Mouse (Mus musculus): Measurements from ENCODE around the gene Tmem239. TPM values are rescaled to one million over a fixed set of nuclear protein-coding genes. Genes with fewer than 3 reads are reported as not detected.

Gene Tmem239
- polyA plus RNA-seq, 1 experiment from 2014 or later, result not detected

GRCm38 (mm10) chr2:130439840-130440480 is 33.7 kb downstream of the Tmem239 start:
- no peaks in the 10 kb centered on the region for H3K4me1 ChIP-seq
- WGBS, result 95% methylated on average over 4 of the region's 4 CpGs
- H3K36me3 ChIP-seq (replicated peaks), result peaks cover 82% of the 10 kb centered on the region

DNA sequence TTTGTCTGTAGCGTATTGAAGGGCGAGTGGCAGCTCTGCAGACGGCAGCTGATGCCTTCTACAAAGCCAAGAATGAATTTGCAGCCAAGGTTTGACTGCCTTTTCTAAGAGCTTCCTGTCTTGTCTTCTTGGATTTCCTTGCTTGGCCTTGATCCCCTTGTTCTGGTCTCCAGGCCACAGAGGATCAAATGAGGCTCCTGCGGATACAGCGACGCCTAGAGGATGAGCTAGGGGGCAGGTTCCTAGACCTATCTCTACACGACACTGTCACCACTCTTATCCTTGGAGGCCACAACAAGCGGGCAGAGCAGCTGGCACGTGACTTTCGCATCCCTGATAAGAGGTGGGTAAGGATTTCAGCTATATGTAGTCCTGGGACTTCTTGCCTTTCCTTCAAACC is 35.9 kb downstream of the Tmem239 start:
- no peaks in the 10 kb centered on the region for H3K9me3 ChIP-seq
- peaks cover 82% of the 10 kb centered on the region for H3K36me3 ChIP-seq (replicated peaks)
- DNase-seq (ENCODE audit: low spot score), result no peak
- H3K27me3 ChIP-seq (replicated peaks; ENCODE audit: low read depth, poor library complexity, severe bottlenecking), result peaks cover under 1% of the 10 kb centered on the region; the same call in 1 of the 2 replicates
- H3K27ac ChIP-seq (replicated peaks), result no peak overlapping the region
- H3K4me1 ChIP-seq, result no peaks in the 10 kb centered on the region
- no peak overlapping the region for H3K4me3 ChIP-seq
- WGBS, result 88% methylated on average over 10 of the region's 10 CpGs

More at GRCm38 (mm10) chr2:130439840-130440480, 33.7 kb downstream of the Tmem239 start:
- no peaks in the 10 kb centered on the region for H3K27me3 ChIP-seq (replicated peaks; ENCODE audit: low read depth, poor library complexity, severe bottlenecking)
- H3K27ac ChIP-seq (replicated peaks), result no peak overlapping the region
- no peaks in the 10 kb centered on the region for H3K9me3 ChIP-seq
- no peak overlapping the region for H3K4me3 ChIP-seq
- DNase-seq (ENCODE audit: low spot score), result no peak

DNA sequence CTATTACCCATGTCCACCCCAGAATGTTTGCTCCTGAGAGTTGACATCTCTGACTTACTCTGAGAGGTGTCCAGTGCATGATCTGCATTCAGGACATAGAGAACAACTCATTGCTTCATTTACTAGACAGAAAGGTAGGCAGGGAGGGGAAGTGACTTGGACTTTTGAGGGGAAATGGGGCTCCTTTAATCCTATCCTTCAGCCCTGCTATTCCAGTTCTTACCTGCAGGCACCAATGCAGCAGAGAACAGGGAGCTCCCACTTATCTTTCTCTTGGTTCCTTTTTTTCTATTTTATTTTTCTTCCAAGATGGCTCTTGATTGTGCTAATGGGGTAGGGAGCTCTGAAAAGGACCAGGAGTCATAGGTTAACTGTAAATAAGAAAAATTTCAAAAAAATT is 42.2 kb downstream of the Tmem239 start:
- Histone ChIP-seq H3K4me1 (peaks cover 28% of the 10 kb centered on the region), H3K27ac (replicated peaks) (no peak overlapping the region), H3K4me3 (no peak overlapping the region), H3K9me3 (no peaks in the 10 kb centered on the region), H3K27me3 (replicated peaks; ENCODE audit: low read depth, poor library complexity, severe bottlenecking) (peaks cover 25% of the 10 kb centered on the region), H3K36me3 (replicated peaks) (peaks cover 19% of the 10 kb centered on the region)
- no peak for DNase-seq (ENCODE audit: low spot score)

DNA sequence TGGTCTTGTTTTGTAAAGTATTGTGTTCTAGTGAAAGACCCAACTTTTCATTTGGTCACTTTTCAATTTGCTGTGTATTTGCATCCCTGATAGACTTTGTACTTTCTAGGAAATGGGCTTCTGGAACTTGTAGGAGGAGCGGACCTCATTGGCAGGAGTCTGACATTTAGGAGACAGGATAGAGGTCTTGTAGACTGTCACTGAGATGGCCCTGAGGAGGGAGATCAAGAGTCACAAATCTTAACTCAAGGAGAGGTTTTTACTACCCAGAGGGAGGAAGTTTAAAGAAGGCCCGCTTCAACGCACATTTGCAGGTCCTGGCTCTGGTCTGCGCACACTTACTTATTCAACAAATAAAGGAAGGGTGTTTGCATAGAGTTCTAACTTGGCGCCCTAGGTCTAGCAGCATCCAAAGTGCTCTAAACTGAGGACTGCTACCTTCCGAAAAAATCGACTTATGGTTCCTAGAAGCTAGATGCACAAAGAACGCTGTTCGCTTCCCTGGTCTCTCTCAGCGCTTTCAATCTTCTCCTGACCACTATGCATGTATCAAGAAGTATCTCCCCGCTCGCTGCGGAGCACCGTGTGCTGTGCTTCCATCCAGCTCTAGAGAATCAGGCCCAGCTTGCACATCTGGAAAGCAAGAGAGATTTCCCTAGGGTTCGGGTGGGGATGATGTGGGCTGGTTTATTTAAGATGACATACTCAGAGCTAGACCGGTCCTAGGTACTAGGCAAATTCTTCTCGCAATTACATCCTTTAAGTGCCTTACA is 42.9 kb downstream of the Tmem239 start:
- WGBS, result 8% methylated on average over 17 of the region's 17 CpGs
- DNase-seq (ENCODE audit: low spot score), result peak; percentile 34
- H3K27ac ChIP-seq (replicated peaks), result no peak overlapping the region
- H3K36me3 ChIP-seq (replicated peaks), result peaks cover 12% of the 10 kb centered on the region
- H3K4me3 ChIP-seq, result peak overlapping the region; percentile 95
- H3K4me1 ChIP-seq, result peaks cover 28% of the 10 kb centered on the region
- peaks cover 25% of the 10 kb centered on the region for H3K27me3 ChIP-seq (replicated peaks; ENCODE audit: low read depth, poor library complexity, severe bottlenecking)
- no peaks in the 10 kb centered on the region for H3K9me3 ChIP-seq

DNA sequence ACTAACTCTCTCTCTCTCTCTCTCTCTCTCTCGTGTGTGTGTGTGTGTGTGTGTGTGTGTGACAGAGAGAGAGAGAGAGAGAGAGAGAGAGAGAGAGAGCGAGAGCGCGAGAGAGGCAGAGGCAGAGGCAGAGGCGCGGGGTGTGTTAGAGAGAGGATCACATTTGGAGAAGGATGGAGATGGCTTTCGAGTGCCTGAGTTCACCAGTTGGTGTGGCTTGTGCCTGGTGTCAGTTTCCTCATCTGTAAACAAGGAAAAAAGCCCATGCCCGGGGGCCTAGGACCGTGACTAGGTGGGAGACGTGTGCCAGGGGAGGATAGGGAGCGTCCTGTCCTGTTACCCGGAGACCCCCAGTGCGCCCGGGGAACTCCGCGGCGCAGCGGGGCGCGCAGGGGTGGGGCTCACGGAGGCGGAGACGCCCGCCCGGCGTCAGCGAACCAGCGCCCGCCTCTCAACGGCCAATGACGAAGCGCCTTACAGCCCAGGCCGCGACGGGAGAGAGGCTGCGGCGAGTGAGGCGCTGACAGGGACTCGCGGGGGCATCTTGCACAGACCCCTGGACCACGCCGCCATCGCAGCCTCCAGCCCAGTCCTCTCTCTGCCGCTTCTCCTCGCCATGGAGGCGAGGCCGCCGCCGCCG is 43.6 kb downstream of the Tmem239 start, which contains the start of gene Ptpra:
Gene Ptpra (plus strand): TSS at position 485 of the 640 bp plus-strand sequence.
- under 1% methylated on average over 50 of the region's 50 CpGs for WGBS
- Histone ChIP-seq H3K4me3 (peak within 1 kb of the TSS; percentile 95), H3K36me3 (replicated peaks) (peaks cover 6% of the 10 kb centered on the region), H3K4me1 (peaks cover 28% of the 10 kb centered on the region), H3K9me3 (no peaks in the 10 kb centered on the region), H3K27ac (replicated peaks) (peak within 1 kb of the TSS; percentile 92), H3K27me3 (replicated peaks; ENCODE audit: low read depth, poor library complexity, severe bottlenecking) (peaks cover 25% of the 10 kb centered on the region)
- DNase-seq (ENCODE audit: low spot score), result peak; percentile 94

GRCm38 (mm10) chr2:130450434-130450796 is 44.1 kb downstream of the Tmem239 start:
- H3K4me3 ChIP-seq, result peak overlapping the region; percentile 95
- DNase-seq (ENCODE audit: low spot score), result no peak
- peaks cover 25% of the 10 kb centered on the region for H3K27me3 ChIP-seq (replicated peaks; ENCODE audit: low read depth, poor library complexity, severe bottlenecking)
- peaks cover 28% of the 10 kb centered on the region for H3K4me1 ChIP-seq
- no peaks in the 10 kb centered on the region for H3K9me3 ChIP-seq
- H3K36me3 ChIP-seq (replicated peaks), result peaks cover 3% of the 10 kb centered on the region
- WGBS, result under 1% methylated on average over 47 of the region's 47 CpGs
- H3K27ac ChIP-seq (replicated peaks), result peak overlapping the region; percentile 92

- Histone ChIP-seq H3K4me1 (peaks cover 28% of the 10 kb centered on the region), H3K9me3 (no peaks in the 10 kb centered on the region), H3K27me3 (replicated peaks; ENCODE audit: low read depth, poor library complexity, severe bottlenecking) (peaks cover 25% of the 10 kb centered on the region), H3K36me3 (replicated peaks) (no peaks in the 10 kb centered on the region), H3K27ac (replicated peaks) (no peak overlapping the region), H3K4me3 (peak overlapping the region; percentile 95)
- 74% methylated on average over 14 of the region's 14 CpGs for WGBS
- no peak for DNase-seq (ENCODE audit: low spot score)
Observed at GRCm38 (mm10) chr2:130451086-130451726, 44.9 kb downstream of the Tmem239 start.

DNA sequence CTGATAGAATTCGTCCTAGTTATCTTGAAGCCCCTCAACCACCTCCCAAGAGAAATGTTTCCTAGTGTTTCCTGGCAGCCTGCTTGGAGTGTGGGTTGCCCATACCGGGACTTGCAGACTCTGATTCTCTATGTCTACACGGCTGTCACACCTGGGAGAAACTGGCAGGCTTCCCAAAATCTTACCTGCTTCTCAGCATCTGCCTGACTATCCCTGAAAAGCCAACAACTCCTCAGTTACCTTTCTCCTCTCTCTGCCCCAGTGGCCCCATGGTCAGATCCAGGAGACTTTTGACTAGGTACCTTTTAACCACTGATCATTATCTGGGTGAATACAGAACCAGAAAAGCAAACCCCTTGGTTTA is 45.4 kb downstream of the Tmem239 start:
- H3K27me3 ChIP-seq (replicated peaks; ENCODE audit: low read depth, poor library complexity, severe bottlenecking), result peaks cover 25% of the 10 kb centered on the region
- H3K9me3 ChIP-seq, result no peaks in the 10 kb centered on the region
- no peak overlapping the region for H3K27ac ChIP-seq (replicated peaks)
- 77% methylated on average over 3 of the region's 3 CpGs for WGBS
- peak overlapping the region; percentile 95 for H3K4me3 ChIP-seq
- H3K4me1 ChIP-seq, result peaks cover 28% of the 10 kb centered on the region
- no peak for DNase-seq (ENCODE audit: low spot score)
- no peaks in the 10 kb centered on the region for H3K36me3 ChIP-seq (replicated peaks)

- Histone ChIP-seq H3K4me1 (peaks cover 28% of the 10 kb centered on the region), H3K9me3 (no peaks in the 10 kb centered on the region), H3K27ac (replicated peaks) (no peak overlapping the region), H3K4me3 (no peak overlapping the region), H3K27me3 (replicated peaks; ENCODE audit: low read depth, poor library complexity, severe bottlenecking) (peaks cover 23% of the 10 kb centered on the region), H3K36me3 (replicated peaks) (no peaks in the 10 kb centered on the region)
- DNase-seq (ENCODE audit: low spot score), result no peak
- WGBS, result 65% methylated on average over 2 of the region's 2 CpGs
Observed at GRCm38 (mm10) chr2:130452266-130452665, 46.0 kb downstream of the Tmem239 start.

DNA sequence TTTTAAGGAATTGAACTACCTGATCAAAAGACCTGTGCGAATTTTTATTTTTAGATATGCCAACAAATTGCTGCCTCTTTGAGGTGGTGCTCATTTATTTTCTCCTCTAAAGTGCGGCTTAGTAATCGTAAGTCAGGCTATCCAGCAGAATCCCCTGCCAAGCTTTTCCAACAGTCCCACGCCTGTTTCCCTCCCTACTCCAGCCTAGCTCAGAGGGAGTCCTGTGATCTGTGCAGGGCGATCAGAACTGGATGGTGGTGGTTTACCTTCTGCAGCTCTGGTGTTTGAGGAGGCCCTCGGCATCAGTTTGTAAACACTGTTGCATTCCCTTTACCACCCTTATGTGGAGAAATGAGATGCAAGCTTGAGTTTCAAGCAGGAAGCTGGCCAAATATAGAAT is 47.1 kb downstream of the Tmem239 start:
- Histone ChIP-seq H3K4me3 (no peak overlapping the region), H3K27me3 (replicated peaks; ENCODE audit: low read depth, poor library complexity, severe bottlenecking) (peaks cover 12% of the 10 kb centered on the region), H3K4me1 (peaks cover 28% of the 10 kb centered on the region), H3K9me3 (no peaks in the 10 kb centered on the region), H3K27ac (replicated peaks) (no peak overlapping the region), H3K36me3 (replicated peaks) (no peaks in the 10 kb centered on the region)
- WGBS, result 78% methylated on average over 6 of the region's 6 CpGs
- DNase-seq (ENCODE audit: low spot score), result no peak

GRCm38 (mm10) chr2:130454748-130455370 is 48.6 kb downstream of the Tmem239 start:
- no peak for DNase-seq (ENCODE audit: low spot score)
- no peak overlapping the region for H3K4me3 ChIP-seq
- no peaks in the 10 kb centered on the region for H3K36me3 ChIP-seq (replicated peaks)
- peaks cover 20% of the 10 kb centered on the region for H3K4me1 ChIP-seq
- WGBS, result 91% methylated on average over 6 of the region's 6 CpGs
- H3K27me3 ChIP-seq (replicated peaks; ENCODE audit: low read depth, poor library complexity, severe bottlenecking), result no peaks in the 10 kb centered on the region
- H3K9me3 ChIP-seq, result no peaks in the 10 kb centered on the region
- no peak overlapping the region for H3K27ac ChIP-seq (replicated peaks)

Measured in embryonic facial prominence, embryonic 10.5 days (tissue).